Mouse (Mus musculus) kidney, embryonic 16.5 days (tissue): ENCODE measurements around the gene Foxj1. TPM values are rescaled to one million over a fixed set of nuclear protein-coding genes. Genes with fewer than 3 reads are reported as not detected.

ENCODE experiments used
- ATAC-seq: fragments of 200-750 bp; cut with Nextera tagmentation; 2 replicates; pipeline ENCODE4 v1.8.0; 2017; ENCODE audit warnings: moderate TSS enrichment; ENCODE audit not compliant: low FRiP score, low TSS enrichment
- H3K27ac ChIP-seq: fragments of 300-500 bp; sonication (generic); 2 replicates; pipeline ENCODE4 v1.5.1; 2014; ENCODE audit warnings: low read length
- H3K27me3 ChIP-seq: fragments of 300-500 bp; sonication (generic); 2 replicates; pipeline ENCODE4 v1.6.1; 2014; ENCODE audit warnings: low read length, control low read depth, mixed read lengths; ENCODE audit not compliant: insufficient read depth
- H3K36me3 ChIP-seq: fragments of 300-500 bp; sonication (generic); 2 replicates; pipeline ENCODE4 v1.6.1; 2014; ENCODE audit warnings: low read length, control low read depth, mixed read lengths; ENCODE audit not compliant: insufficient read depth
- H3K4me1 ChIP-seq: fragments of 300-500 bp; sonication (generic); 2 replicates; pipeline ENCODE4 v1.6.1; 2014; ENCODE audit warnings: low read length, control low read depth, mixed read lengths; ENCODE audit not compliant: insufficient read depth
- H3K4me2 ChIP-seq: fragments of 300-500 bp; sonication (generic); replicated peaks from 2 replicates; pipeline ENCODE4 v1.6.1; 2014; ENCODE audit warnings: low read depth, low read length
- H3K4me3 ChIP-seq: fragments of 300-500 bp; sonication (generic); 2 replicates; pipeline ENCODE4 v1.5.1; 2014; ENCODE audit warnings: mild to moderate bottlenecking, low read length
- H3K9ac ChIP-seq: fragments of 300-500 bp; sonication (generic); replicated peaks from 2 replicates; pipeline ENCODE4 v1.6.1; 2014; ENCODE audit warnings: low read length
- H3K9me3 ChIP-seq: fragments of 300-500 bp; sonication (generic); 2 replicates; pipeline ENCODE4 v1.6.1; 2016; ENCODE audit warnings: low read length, control low read depth
- WGBS: fragments of 180-500 bp; shearing (Covaris S2); extraction: QIAGEN DNeasy Blood & Tissue Kit; methylation state at CpG from one replicate; pipeline ENCODE4 v1.1.7; 2014; 5-methylcytosine and 5-hydroxymethylcytosine counted together
- polyA plus RNA-seq: library from polyadenylated mRNA; unstranded; fragments of >200 nt; fragmentation: Nextera tagmentation; extraction: Ambion mirVana; gene quantifications from 2 replicates; pipeline ENCODE4 v1.2.1, GENCODE M21; 2015

Gene Foxj1
- polyA plus RNA-seq, 1 experiment from 2014 or later, result 3.5 TPM

GRCm38 (mm10) chr11:116280751-116281663 is 54.2 kb downstream of the Foxj1 start, which contains the start of gene Galr2:
Gene Galr2, plus strand, starts transcription at chr11:116280939.
- Histone ChIP-seq H3K27ac (no peak within 1 kb of the TSS), H3K9me3 (0 out of 2 replicates have a peak, but pooled peaks cover 7% of the 10 kb centered on the region), H3K9ac (peak within 1 kb of the TSS; percentile 37), H3K4me2 (peak within 1 kb of the TSS; percentile 51), H3K36me3 (no peaks in the 10 kb centered on the region), H3K4me1 (peaks cover 22% of the 10 kb centered on the region), H3K27me3 (peaks cover 59% of the 10 kb centered on the region), H3K4me3 (peak within 1 kb of the TSS; percentile 28)
- 5% methylated on average over 48 of the region's 48 CpGs for WGBS
- ATAC-seq, result no peak

Other genes starting within 250 kb of the Foxj1 start
- gene Wbp2, start 248.4 kb downstream of the Foxj1 start, polyA plus RNA-seq, result 99.4 and 123 TPM in 2 replicates
- 23.9 and 31.2 TPM in 2 replicates for gene Trim47, start 208.2 kb downstream of the Foxj1 start, polyA plus RNA-seq
- gene Trim65, start 204.3 kb downstream of the Foxj1 start, polyA plus RNA-seq, result 4.9 and 6.3 TPM in 2 replicates
- 119 and 120 TPM in 2 replicates for gene Mrpl38, start 196.5 kb downstream of the Foxj1 start, polyA plus RNA-seq
- gene Fbf1, start 167.2 kb downstream of the Foxj1 start, polyA plus RNA-seq, result 38.7 and 45.6 TPM in 2 replicates
- 85.0 and 85.9 TPM in 2 replicates for gene Ten1, start 136.5 kb downstream of the Foxj1 start, polyA plus RNA-seq
- 46.1 and 48.8 TPM in 2 replicates for gene Acox1, start 136.4 kb downstream of the Foxj1 start, polyA plus RNA-seq
- gene Evpl, start 97.3 kb downstream of the Foxj1 start, polyA plus RNA-seq, result 3.5 and 4.1 TPM in 2 replicates
- 95.9 and 96.7 TPM in 2 replicates for gene Srp68, start 61.2 kb downstream of the Foxj1 start, polyA plus RNA-seq
- 0.14 and 0.19 TPM in 2 replicates for gene Galr2, start 54.5 kb downstream of the Foxj1 start, polyA plus RNA-seq
- 71.5 and 72.5 TPM in 2 replicates for gene Exoc7, start 28.2 kb downstream of the Foxj1 start, polyA plus RNA-seq
- 6.1 and 6.8 TPM in 2 replicates for gene Rnf157, start 77.6 kb upstream of the Foxj1 start, polyA plus RNA-seq
- gene Ubald2, start 98.7 kb upstream of the Foxj1 start, polyA plus RNA-seq, result 51.2 and 51.4 TPM in 2 replicates
- gene Qrich2, start 130.8 kb upstream of the Foxj1 start, polyA plus RNA-seq, result 0.15 and 0.32 TPM in 2 replicates
- gene Prpsap1, start 158.8 kb upstream of the Foxj1 start, polyA plus RNA-seq, result 217 and 226 TPM in 2 replicates
- 5.8 and 5.9 TPM in 2 replicates for gene Sphk1, start 195.5 kb upstream of the Foxj1 start, polyA plus RNA-seq
- gene Ube2o, start 246.0 kb upstream of the Foxj1 start, polyA plus RNA-seq, result 5.8 and 6.4 TPM in 2 replicates